Mouse (Mus musculus): ENCODE measurements around the gene Gm10260.

Gm10260 gene

DNA sequence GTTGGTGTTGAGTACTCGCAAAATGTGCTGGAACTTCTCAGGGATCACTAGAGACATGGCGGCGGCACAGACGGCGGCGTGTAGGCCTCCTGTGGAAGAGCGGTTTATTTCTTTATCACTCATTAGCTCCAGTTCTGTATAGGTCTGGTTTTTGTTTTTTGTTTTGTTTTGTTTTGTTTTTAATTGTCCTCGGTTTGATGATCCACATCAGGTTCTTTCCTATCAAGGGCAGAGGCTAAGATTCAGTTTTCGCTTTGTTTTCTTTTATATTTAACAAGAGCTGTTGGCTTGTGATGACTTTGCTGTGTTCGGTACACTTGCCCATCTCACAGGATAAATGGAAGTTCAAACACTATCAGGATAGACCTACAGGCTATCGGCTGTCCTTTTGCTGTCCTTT lies at the start of gene Gm10260:
Gm10260 (minus strand) TSS at position 101 of the 400 bp plus-strand sequence.
- DNase-seq = no peak

DNA sequence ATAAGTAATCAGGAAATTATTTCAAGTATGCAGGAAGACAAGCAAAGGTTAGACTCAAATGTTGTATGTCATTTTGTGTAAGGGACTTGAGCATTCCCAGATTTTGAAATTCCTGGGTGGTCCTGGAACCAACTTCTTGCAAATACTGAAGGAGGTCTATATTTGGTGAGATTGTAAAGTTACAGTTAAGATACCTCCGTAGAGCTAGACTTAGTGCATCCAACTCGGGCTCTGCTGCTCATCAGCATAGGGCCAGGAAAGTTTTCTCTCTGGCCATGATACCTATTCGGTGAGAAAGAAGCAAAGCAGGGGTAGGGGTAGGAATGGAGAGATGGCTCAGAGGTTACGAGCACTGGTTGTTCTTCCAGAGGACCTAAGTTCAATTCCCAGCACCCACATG lies 49.4 kb upstream of the Gm10260 start:
- no peak for DNase-seq

DNA sequence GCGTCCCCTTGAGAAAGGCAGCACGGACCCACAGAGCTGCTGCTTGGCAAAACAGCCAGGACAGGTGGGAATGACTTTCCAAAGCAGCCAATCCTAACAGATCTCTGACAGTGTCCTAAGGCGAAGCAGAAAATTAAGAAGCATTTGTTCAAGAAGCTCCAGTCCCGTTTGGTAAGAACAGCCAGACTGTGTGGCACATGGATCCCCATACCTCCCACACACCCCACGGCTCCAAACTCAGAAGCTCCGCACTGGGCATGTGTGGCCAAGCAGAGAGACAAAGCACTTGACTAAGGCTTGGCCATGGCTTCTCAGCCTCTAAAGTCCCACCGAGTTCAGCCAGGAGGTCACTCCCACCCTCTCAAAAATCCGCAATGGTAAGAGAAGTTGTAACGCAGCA lies 45.5 kb upstream of the Gm10260 start:
- no peak for DNase-seq

DNA sequence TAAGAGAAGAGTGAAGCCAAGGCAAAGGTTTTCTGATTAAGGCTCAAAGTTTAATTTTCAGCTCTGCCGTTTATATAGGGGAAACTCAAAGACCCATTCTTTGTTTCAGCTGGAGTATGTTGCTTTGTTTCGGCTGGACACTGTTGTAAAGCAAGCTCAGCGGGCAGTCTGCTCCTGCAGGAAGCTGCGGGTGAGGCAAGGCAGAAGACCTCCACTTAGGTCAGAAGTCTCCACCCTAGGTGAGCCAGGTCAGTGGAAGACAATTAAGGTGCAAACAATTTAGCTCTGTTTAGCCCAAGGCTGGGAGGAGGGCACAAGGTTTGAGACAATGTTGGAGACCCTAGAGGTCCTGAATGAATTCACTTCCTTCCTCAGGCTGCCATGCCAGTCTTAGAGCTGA lies 42.0 kb upstream of the Gm10260 start:
- DNase-seq = no peak

DNA sequence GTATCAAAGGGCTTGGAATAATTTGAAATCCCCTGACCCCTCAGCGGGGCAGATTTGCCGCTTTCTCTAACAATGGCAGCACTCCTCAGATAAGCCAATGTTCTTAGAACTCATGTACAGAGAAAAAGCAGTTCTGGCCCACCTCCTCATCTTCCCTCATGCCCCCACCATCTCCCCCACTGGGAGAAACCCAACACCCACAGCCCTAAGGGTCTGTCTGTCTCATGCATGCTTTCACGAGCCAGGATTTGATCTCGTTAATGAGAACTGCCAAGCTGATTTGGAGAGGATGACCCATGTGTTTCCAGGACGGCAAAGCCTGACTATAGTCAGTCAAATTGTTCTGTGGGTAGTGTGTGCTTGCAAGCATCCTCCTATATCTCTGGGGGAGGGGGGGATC lies 37.0 kb upstream of the Gm10260 start:
- DNase-seq = no peak

DNA sequence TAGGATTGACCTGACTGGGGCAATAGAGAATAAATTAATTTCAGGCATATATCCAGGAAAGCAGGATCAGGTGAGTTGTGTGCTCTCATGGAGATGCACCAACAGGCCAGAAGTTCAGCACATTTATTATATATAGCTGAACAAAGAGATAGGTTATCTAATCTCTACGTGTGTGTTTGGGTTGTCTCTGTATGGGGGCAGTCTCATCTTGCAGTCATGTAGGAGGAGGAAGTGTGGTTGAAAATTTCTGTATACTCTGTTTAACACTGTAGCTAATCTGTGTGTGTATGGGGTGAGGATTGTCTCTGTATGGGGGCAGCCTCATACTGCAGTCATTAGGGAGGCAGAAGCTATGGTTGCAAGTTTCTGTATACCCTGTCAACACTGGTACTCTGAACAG lies 34.3 kb upstream of the Gm10260 start:
- DNase-seq = no peak

DNA sequence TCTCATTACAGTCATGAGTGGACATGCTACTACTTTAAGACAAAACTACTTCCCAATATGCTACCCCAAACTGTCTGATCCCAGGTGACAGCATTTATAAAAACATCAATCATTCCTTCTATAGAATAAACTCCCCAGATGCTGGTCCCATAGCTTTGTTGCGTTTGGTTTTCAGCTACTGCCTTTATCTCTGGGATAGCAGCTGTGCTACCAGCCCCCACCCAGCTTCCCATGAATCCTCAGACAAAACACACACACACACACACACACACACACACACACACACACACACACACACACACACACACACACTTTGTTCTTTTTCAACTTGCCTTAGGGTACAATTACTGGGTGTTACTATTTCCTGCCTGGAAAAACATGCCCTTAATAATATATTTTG lies 33.5 kb upstream of the Gm10260 start:
- DNase-seq = no peak

DNA sequence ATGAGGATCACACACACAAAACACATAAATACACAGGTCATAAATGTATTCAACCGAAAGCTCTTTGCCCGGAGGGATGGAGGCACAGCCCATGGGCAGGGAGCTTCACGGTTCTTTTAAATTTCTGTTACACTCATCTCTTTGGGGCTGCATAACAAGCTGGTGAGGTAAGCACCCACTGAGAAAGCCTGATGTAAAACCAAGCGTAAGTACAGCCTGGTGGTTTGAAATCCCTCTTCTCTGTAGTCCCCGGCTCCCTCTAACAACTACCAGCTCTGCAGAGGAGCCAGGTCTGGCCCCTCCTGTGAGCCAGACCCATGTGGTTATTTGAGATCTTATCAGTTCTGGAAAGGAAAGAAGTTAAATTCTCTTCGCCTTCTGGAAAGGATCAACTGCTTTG lies 31.2 kb upstream of the Gm10260 start:
- no peak for DNase-seq

DNA sequence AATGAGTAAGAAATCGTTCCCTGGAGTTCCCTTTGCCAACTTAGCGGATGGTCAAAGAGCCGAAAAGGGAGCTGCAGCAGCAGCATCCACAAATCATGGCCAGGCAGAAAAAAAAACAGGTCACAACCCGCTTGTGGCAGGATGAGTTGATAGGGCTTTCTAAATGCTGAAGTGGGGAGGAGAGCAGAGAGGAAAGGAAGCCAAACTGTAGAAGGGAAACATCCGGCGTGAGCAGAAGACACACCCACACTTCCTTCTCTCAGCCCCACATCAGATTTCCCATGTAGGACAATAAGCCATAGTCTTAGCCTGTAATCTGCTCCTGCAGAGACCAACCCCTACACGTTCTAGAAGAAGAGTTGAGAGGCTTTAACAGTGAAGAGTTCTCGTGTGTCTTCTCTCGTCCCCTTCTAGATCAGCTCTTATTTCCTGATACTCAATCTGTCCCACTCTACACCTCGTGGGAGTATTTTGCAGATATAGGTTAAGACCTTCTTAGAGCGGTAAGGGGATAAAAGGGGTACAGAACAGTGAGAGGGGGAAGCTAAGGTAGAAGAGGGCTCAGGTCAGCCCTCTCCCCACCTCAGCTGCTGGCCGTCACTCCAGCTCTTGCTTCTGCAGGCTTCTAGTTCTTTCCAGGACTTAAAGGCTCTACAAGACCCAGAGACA lies 29.5 kb upstream of the Gm10260 start:
- DNase-seq = no peak

DNA sequence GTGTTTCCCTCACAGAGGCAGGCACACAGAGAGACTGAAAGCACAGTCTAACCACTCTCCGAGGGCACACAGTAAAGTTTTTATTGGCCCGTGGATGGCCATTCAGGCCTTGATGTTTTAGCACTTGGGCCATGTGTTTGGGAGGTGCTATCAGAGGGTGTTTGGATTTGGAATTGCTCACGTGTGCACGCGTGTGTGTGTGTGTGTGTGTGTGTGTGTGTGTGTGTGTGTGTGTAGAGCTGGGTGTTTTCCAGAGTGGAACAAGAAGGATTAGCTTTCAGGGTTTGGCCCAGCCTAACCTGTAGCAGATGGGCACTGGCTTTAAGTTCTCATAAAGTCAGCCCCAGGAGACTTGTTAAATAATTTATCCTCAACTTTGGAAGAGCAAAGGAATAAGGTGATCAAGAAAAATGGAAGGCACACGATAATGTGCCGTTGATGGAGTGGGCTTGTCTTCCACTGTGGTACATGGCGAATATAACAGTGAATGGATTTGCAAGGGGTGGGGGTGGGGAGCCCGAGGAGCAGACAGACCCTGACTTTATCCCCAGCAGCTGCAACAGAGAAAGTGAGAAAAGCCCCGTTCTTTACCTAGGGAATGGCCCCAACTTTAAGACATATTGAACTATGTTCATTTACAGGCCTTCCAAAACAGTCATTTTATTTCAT lies 24.9 kb upstream of the Gm10260 start:
- DNase-seq = no peak

DNA sequence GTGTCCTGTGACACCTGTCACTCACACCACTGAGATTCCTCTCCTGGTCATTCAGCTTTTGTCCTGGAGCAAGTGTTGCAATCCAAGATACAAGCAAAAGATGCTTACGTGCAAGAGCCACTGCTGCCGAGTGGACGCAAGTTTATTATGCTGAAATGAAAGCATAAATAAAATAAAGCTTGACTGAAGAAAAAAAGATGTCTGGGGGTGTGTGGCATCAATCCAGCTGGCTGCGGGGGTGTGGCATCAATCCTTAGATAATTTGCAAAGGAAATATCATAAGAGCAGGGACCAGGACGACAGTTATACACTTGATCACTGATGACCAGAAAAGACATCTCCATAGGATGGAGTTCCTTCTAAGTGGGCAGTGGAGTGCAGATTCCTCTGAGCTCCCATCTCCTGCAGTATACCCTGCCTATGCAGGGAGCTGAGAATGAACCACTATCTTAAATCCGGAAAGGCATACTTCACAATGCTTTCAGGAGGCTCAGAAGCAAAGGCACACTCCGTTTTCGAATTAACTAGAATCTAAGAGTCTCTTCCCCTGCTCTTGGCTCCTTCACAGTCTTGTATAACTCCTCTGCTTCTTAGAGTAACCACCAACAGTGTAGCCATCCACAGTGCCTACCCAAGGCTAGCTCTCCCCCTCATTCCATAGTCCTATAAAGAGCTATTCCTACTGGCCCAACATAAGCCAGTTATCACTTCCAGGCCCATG lies 23.2 kb upstream of the Gm10260 start:
- DNase-seq = no peak

DNA sequence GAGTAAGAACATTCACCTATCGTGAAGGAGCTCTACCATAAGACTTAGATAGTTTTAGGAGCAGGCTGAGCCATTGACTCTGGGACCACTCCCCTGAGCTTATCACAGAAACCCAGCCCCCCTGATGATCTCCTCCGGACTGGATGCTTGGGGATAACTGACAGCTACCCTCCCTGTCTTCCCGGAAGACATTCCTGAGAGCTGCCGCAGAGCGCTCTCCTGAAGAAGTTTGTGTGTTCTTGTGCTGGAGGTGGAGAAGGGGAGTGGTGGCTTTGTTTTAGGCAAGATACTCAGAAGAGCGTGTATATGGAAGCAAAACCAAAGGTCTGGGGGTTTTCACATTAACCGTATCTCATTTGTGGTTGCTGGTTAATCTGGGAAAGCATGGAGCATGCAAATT lies 21.6 kb upstream of the Gm10260 start:
- no peak for DNase-seq

DNA sequence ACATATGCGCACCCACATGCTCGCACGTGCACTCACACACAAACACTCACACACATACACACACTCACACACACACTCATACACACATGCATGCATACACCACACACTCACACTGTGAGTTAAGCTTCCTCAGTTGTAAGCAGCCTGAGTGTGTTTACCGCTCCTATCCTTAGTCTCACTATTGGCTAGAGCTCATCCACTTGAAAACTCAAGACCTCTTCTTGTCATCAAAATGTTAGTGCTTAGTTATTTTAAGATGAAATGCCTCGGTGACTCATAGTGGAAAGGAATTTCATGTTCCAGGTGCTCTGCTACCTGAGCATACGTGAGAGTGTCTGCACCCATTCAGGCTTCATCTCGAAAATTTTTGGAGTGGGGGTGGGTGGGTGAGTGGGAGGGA lies 21.2 kb upstream of the Gm10260 start:
- no peak for DNase-seq

DNA sequence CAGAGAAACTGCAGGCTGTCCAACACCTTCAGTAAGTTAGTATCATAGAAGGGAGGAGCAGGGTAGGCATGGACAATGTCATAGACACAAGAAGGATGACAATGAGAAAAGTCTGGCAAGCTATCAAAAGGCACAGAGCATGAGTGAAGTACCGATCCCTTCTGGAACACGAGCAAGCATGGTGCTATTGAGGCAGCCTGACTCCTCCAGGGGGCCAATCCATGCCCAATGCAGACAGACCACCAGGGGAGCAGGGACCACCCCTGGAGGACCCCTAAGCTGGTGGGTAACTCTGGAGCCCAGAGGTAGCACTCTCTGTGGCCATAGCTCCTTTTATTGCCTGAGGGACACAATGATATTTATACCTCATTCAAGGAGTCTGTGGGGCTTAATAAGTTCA lies 20.1 kb upstream of the Gm10260 start:
- DNase-seq = no peak

DNA sequence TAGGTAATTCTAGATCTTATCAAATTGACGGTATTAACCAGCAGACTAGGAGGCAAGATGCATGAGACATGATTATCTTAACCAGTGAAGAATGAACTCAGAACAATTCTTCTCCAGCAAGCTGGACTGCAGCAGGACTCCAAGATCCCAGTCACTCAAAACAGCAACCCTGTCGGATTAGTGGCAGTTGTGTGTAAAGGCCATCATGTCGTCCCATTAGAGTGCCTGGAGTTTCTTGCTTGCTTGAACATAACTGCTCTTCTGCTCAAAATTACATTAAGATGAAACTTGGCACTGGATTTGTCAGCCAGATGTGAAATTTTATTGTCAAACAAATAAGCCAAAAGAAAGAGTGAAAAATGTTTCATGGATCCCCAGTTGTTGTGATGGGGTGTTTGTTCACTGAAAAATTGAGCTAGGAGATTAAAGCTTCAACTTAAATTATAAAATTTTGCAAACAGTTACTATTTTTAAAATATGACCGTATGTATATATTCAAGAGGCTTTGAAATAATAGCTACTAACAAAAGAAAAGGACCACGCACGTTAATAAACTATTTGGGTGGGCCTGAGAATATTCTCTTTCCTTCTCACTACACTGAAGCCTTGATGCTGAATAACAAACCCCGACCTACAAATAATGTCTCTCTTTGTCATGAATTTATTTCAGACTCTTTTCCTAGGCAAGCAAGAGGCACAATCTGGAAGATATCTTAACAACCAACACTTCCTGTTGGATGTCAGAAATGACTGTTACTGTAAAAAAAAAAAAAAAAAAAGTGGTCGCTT lies 19.4 kb upstream of the Gm10260 start:
- no peak for DNase-seq

DNA sequence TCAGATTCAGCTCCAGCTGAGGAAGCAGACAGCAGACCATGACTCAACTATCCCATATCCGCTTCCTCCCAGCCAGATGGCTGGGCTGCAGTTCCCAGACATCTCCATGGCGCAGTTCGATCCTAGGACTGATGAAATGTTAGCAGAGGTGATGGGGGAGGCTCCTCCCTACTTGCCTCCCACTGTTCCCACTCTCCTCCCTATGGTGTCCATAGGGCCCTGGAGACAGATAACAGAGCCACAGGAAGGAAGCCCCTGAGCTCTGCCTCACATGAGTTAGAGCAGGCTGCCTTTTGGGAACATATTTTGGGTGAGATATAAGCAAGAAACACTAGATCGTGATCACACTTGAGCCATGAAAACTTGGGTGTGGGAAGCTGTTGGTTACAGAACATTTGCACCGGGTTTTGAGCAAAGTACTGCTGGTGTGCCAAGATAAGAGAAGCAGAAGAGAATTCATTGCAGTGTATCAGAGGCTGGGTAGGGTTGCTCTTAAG lies 18.3 kb upstream of the Gm10260 start:
- DNase-seq = no peak

DNA sequence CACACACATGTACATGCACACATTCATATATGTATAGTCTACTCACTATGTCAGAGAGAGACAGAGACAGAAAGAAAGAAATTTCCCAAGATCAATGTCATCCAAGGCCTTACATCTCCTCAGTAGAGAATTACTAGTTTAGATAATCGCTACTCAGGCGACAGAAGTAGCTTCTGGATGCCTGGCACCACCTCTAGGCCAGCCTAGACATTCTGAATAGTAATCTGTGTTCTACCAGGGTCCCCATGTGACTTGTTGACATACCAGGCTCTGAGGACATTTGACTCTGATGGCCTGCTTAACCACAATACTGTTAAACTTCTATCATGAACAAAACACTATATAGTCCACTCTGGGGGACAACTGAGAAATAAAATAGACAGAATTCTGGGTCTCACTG lies 17.2 kb upstream of the Gm10260 start:
- no peak for DNase-seq

DNA sequence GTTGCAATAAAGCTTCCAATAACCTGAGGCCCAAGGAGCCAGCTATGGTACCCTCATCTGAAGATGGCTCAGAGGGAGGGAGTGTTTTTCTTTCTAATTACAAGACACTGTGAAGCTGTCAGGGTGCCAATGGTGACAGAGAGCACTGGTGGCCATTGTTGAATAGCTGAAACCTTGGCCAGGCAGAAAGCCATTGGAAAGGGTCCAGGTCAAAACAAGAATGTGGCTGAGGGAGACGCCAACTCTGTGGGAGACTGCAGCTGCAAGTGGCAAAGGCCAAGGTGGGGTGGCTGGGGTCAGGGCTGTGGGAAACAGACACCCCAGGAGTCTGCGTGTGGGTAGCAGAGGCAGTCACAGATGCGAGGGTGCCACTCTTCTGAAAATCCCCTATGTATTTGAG lies 16.3 kb upstream of the Gm10260 start:
- DNase-seq = peak; percentile 51 to 73

DNA sequence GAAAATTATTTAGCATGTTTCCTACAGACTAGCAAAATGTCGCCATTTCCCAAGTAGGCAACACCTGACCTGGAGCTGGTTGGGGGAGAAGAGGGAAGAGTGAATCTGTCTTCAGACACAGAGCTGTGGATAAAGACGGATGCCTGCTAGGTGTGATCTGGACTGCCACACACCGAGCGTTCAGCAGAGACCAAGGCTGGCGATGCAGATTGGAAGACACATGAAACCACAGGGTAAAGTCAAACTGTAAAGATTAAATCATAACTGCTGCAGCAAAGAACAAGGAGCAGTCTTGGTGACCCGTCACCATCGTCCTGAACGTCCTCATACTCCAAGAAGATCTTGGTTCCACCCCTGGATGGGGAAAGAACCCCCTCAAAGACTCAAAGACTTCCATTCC lies 15.5 kb upstream of the Gm10260 start:
- no peak for DNase-seq

DNA sequence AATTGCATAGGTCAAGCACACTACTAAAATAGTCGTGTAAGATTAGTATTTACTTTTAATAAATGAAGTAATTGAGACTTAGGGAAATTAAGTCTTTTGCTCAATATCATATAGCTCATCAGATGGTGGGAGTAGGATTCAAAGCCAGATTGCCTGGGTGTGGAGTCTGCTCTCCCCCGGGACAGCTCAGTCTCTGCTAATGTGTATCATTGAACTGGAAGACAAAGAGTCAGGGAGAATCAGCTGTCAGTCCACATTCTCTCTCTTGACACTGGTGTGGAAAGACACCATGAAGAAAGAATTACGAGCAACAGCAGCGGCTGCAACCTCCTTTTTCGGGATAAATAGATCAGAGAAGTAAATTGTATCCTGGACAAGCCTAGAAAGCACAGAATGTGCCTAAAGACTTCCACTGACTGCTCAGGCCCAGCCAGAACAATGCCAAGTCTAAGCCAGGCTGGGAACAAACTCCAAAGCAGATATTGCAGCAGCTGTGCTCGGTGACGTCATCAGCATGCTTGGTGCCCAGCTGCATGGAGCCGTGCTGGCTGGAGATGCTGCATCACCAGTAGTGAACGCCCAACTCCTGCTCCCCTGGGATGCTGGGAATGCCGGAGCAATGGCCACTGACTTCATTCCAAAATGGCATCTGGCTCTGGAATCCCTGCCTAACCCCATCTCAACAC lies 14.5 kb upstream of the Gm10260 start:
- DNase-seq = peak; percentile 25 to 59

DNA sequence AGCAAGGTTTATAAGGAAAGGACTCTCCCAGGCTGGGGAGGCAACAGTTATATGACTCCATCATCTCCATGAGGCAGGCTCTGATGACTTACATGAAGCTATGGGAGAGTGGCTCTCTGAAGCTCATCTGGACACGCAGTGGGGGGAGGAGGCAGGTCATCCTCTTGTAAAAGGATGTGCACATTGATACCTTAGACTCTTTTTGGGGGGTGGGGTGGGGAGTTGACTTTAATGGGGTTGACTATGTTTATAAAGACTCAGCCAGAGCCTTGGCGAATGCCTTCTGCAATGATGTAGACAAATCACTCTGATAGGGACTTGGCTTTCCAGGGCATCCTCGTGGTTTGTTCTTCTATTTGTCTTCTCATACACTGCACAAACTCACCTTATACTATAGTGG lies 8.8 kb upstream of the Gm10260 start:
- DNase-seq = no peak

DNA sequence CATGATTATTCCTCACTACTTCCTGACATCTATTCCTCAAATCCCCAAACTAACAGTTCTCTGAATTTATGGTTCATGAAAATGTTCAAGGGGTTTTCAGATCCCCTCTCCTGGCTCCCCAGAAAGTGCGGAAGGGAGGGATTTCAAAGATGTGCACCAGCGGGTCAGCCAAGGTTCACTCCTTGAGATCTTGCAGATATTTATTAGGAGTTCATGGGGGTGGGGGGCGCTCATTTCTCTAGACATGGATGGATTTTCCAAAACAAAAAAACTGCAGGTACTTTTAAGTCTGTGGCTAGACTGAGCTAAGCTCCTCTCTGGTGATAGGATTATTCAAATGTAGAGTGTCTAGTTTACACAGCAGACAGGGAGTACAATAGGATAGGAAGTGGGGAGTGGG lies 8.4 kb upstream of the Gm10260 start:
- DNase-seq = no peak
